Mouse (Mus musculus): Measurements from ENCODE around the gene Cryab. TPM values are rescaled to one million over a fixed set of nuclear protein-coding genes. Genes with fewer than 3 reads are reported as not detected.
A peak's percentile ranks its signal among the peaks of the same experiment; 100 is the strongest.

Cryab gene
- polyA plus RNA-seq, 1 experiment from 2014 or later: 143 TPM

GRCm38 (mm10) chr9:50738914-50739870, 11.9 kb upstream of the Cryab start, which contains the start of gene Dixdc1:
Gene Dixdc1 (minus strand): TSS chr9:50739517.
- 10% methylated on average over 36 of the region's 36 CpGs for WGBS
- peak; percentile 99 for ATAC-seq (ENCODE audit: insufficient read depth, low FRiP score)
- no peaks in the 10 kb centered on the region for H3K36me3 ChIP-seq (ENCODE audit: control insufficient read depth, insufficient read depth, low read length)
- peaks cover 6% of the 10 kb centered on the region for H3K4me1 ChIP-seq (ENCODE audit: control insufficient read depth, insufficient read depth, low read length)
- H3K27ac ChIP-seq (ENCODE audit: low read length): no peak within 1 kb of the TSS
- H3K9ac ChIP-seq (ENCODE audit: low read length): no peak within 1 kb of the TSS
- peak within 1 kb of the TSS; percentile 62 for H3K4me2 ChIP-seq (ENCODE audit: low read depth, low read length)
- no peaks in the 10 kb centered on the region for H3K9me3 ChIP-seq (replicated peaks; ENCODE audit: control insufficient read depth, low read length)
- H3K4me3 ChIP-seq (replicated peaks; ENCODE audit: low read length): peak within 1 kb of the TSS; percentile 43
- H3K27me3 ChIP-seq (ENCODE audit: control insufficient read depth, insufficient read depth, low read length): no peaks in the 10 kb centered on the region

GRCm38 (mm10) chr9:50740867-50741784, 10.0 kb upstream of the Cryab start:
- no peak for ATAC-seq (ENCODE audit: insufficient read depth, low FRiP score)
- WGBS: 85% methylated on average over 14 of the region's 14 CpGs
- no peak overlapping the region for H3K27ac ChIP-seq (ENCODE audit: low read length)
- no peaks in the 10 kb centered on the region for H3K9me3 ChIP-seq (replicated peaks; ENCODE audit: control insufficient read depth, low read length)
- H3K9ac ChIP-seq (ENCODE audit: low read length): no peak overlapping the region
- no peaks in the 10 kb centered on the region for H3K36me3 ChIP-seq (ENCODE audit: control insufficient read depth, insufficient read depth, low read length)
- no peak overlapping the region for H3K4me2 ChIP-seq (ENCODE audit: low read depth, low read length)
- no peak overlapping the region for H3K4me3 ChIP-seq (replicated peaks; ENCODE audit: low read length)
- H3K4me1 ChIP-seq (ENCODE audit: control insufficient read depth, insufficient read depth, low read length): peaks cover 6% of the 10 kb centered on the region
- no peaks in the 10 kb centered on the region for H3K27me3 ChIP-seq (ENCODE audit: control insufficient read depth, insufficient read depth, low read length)

- Histone ChIP-seq H3K9ac (ENCODE audit: low read length) (no peak overlapping the region), H3K27ac (ENCODE audit: low read length) (no peak overlapping the region), H3K4me1 (ENCODE audit: control insufficient read depth, insufficient read depth, low read length) (peaks cover 6% of the 10 kb centered on the region), H3K27me3 (ENCODE audit: control insufficient read depth, insufficient read depth, low read length) (no peaks in the 10 kb centered on the region), H3K9me3 (replicated peaks; ENCODE audit: control insufficient read depth, low read length) (no peaks in the 10 kb centered on the region), H3K4me3 (replicated peaks; ENCODE audit: low read length) (no peak overlapping the region), H3K4me2 (ENCODE audit: low read depth, low read length) (no peak overlapping the region), H3K36me3 (ENCODE audit: control insufficient read depth, insufficient read depth, low read length) (no peaks in the 10 kb centered on the region)
- 78% methylated on average over 3 of the region's 3 CpGs for WGBS
- ATAC-seq (ENCODE audit: insufficient read depth, low FRiP score): no peak
Observed at GRCm38 (mm10) chr9:50742261-50742660, 8.9 kb upstream of the Cryab start.

GRCm38 (mm10) chr9:50742744-50743143, 8.4 kb upstream of the Cryab start:
- no peak overlapping the region for H3K9ac ChIP-seq (ENCODE audit: low read length)
- 63% methylated on average over 2 of the region's 2 CpGs for WGBS
- no peak overlapping the region for H3K4me2 ChIP-seq (ENCODE audit: low read depth, low read length)
- H3K27me3 ChIP-seq (ENCODE audit: control insufficient read depth, insufficient read depth, low read length): no peaks in the 10 kb centered on the region
- H3K36me3 ChIP-seq (ENCODE audit: control insufficient read depth, insufficient read depth, low read length): no peaks in the 10 kb centered on the region
- no peak overlapping the region for H3K4me3 ChIP-seq (replicated peaks; ENCODE audit: low read length)
- no peak for ATAC-seq (ENCODE audit: insufficient read depth, low FRiP score)
- H3K27ac ChIP-seq (ENCODE audit: low read length): no peak overlapping the region
- peaks cover 6% of the 10 kb centered on the region for H3K4me1 ChIP-seq (ENCODE audit: control insufficient read depth, insufficient read depth, low read length)
- no peaks in the 10 kb centered on the region for H3K9me3 ChIP-seq (replicated peaks; ENCODE audit: control insufficient read depth, low read length)

- peak overlapping the region; percentile 68 for H3K9ac ChIP-seq (ENCODE audit: low read length)
- H3K27ac ChIP-seq (ENCODE audit: low read length): peak overlapping the region; percentile 84
- H3K9me3 ChIP-seq (replicated peaks; ENCODE audit: control insufficient read depth, low read length): no peaks in the 10 kb centered on the region
- no peaks in the 10 kb centered on the region for H3K27me3 ChIP-seq (ENCODE audit: control insufficient read depth, insufficient read depth, low read length)
- H3K4me3 ChIP-seq (replicated peaks; ENCODE audit: low read length): peak overlapping the region; percentile 50
- 10% methylated on average over 7 of the region's 7 CpGs for WGBS
- ATAC-seq (ENCODE audit: insufficient read depth, low FRiP score): peak; percentile 69
- H3K4me2 ChIP-seq (ENCODE audit: low read depth, low read length): peak overlapping the region; percentile 53
- no peaks in the 10 kb centered on the region for H3K4me1 ChIP-seq (ENCODE audit: control insufficient read depth, insufficient read depth, low read length)
- H3K36me3 ChIP-seq (ENCODE audit: control insufficient read depth, insufficient read depth, low read length): no peaks in the 10 kb centered on the region
Observed at GRCm38 (mm10) chr9:50745806-50746205, 5.3 kb upstream of the Cryab start.

GRCm38 (mm10) chr9:50746214-50746677, 4.9 kb upstream of the Cryab start, which contains the start of gene 2310030G06Rik:
Gene 2310030G06Rik (minus strand): TSS chr9:50746536.
- H3K27me3 ChIP-seq (ENCODE audit: control insufficient read depth, insufficient read depth, low read length): no peaks in the 10 kb centered on the region
- H3K4me3 ChIP-seq (replicated peaks; ENCODE audit: low read length): peak within 1 kb of the TSS; percentile 50
- H3K9ac ChIP-seq (ENCODE audit: low read length): peak within 1 kb of the TSS; percentile 68
- no peaks in the 10 kb centered on the region for H3K4me1 ChIP-seq (ENCODE audit: control insufficient read depth, insufficient read depth, low read length)
- H3K4me2 ChIP-seq (ENCODE audit: low read depth, low read length): peak within 1 kb of the TSS; percentile 53
- peak; percentile 71 for ATAC-seq (ENCODE audit: insufficient read depth, low FRiP score)
- no peaks in the 10 kb centered on the region for H3K36me3 ChIP-seq (ENCODE audit: control insufficient read depth, insufficient read depth, low read length)
- peak within 1 kb of the TSS; percentile 84 for H3K27ac ChIP-seq (ENCODE audit: low read length)
- 2% methylated on average over 19 of the region's 19 CpGs for WGBS
- H3K9me3 ChIP-seq (replicated peaks; ENCODE audit: control insufficient read depth, low read length): no peaks in the 10 kb centered on the region

- Histone ChIP-seq H3K4me2 (ENCODE audit: low read depth, low read length) (no peak overlapping the region), H3K36me3 (ENCODE audit: control insufficient read depth, insufficient read depth, low read length) (no peaks in the 10 kb centered on the region), H3K27me3 (ENCODE audit: control insufficient read depth, insufficient read depth, low read length) (no peaks in the 10 kb centered on the region), H3K9me3 (replicated peaks; ENCODE audit: control insufficient read depth, low read length) (no peaks in the 10 kb centered on the region), H3K4me3 (replicated peaks; ENCODE audit: low read length) (no peak overlapping the region), H3K4me1 (ENCODE audit: control insufficient read depth, insufficient read depth, low read length) (peaks cover 12% of the 10 kb centered on the region), H3K9ac (ENCODE audit: low read length) (no peak overlapping the region), H3K27ac (ENCODE audit: low read length) (no peak overlapping the region)
- 73% methylated on average over 6 of the region's 6 CpGs for WGBS
- no peak for ATAC-seq (ENCODE audit: insufficient read depth, low FRiP score)
Observed at GRCm38 (mm10) chr9:50750706-50751105, 419 bp upstream of the Cryab start.

GRCm38 (mm10) chr9:50752054-50752602, 1.0 kb downstream of the Cryab start, which contains the start of gene Hspb2:
Gene Hspb2 (minus strand): TSS chr9:50752354.
- H3K9me3 ChIP-seq (replicated peaks; ENCODE audit: control insufficient read depth, low read length): no peaks in the 10 kb centered on the region
- H3K4me2 ChIP-seq (ENCODE audit: low read depth, low read length): peak within 1 kb of the TSS; percentile 47
- ATAC-seq (ENCODE audit: insufficient read depth, low FRiP score): peak; percentile 63
- 65% methylated on average over 14 of the region's 14 CpGs for WGBS
- peak within 1 kb of the TSS; percentile 82 for H3K27ac ChIP-seq (ENCODE audit: low read length)
- H3K4me1 ChIP-seq (ENCODE audit: control insufficient read depth, insufficient read depth, low read length): peaks cover 12% of the 10 kb centered on the region
- H3K27me3 ChIP-seq (ENCODE audit: control insufficient read depth, insufficient read depth, low read length): no peaks in the 10 kb centered on the region
- no peaks in the 10 kb centered on the region for H3K36me3 ChIP-seq (ENCODE audit: control insufficient read depth, insufficient read depth, low read length)
- peak within 1 kb of the TSS; percentile 42 for H3K4me3 ChIP-seq (replicated peaks; ENCODE audit: low read length)
- H3K9ac ChIP-seq (ENCODE audit: low read length): peak within 1 kb of the TSS; percentile 61

Data from stomach, embryonic 16.5 days (tissue).